Mouse (Mus musculus): ENCODE results near the gene Nbl1. TPM values are rescaled to one million over a fixed set of nuclear protein-coding genes. Genes with fewer than 3 reads are reported as not detected.

Nbl1 gene
- total RNA-seq, 2 experiments from 2014 or later, result 19.9 to 40.8 TPM

GRCm38 (mm10) chr4:139122557-139122956 is 29.8 kb upstream of the Nbl1 start:
- no peak for TF ChIP-seq CTCF (IDR thresholded peaks at IDR 0.05)
- intact Hi-C loops (cut with DNase I), result no loop called here
- Histone ChIP-seq H3K4me3 (no peak overlapping the region), H3K27ac (no peak overlapping the region)
- no peak for DNase-seq

- intact Hi-C loops (cut with DNase I), result no loop called here
- H3K27ac ChIP-seq, result no peak overlapping the region
- H3K4me3 ChIP-seq, result no peak overlapping the region
- no peak for TF ChIP-seq CTCF (IDR thresholded peaks at IDR 0.05)
- DNase-seq, result no peak
Measured at GRCm38 (mm10) chr4:139120998-139121397, 28.2 kb upstream of the Nbl1 start.

- no peak for TF ChIP-seq CTCF (IDR thresholded peaks at IDR 0.05)
- intact Hi-C loops (cut with DNase I), result no loop called here
- Histone ChIP-seq H3K27ac (no peak overlapping the region), H3K4me3 (no peak overlapping the region)
- DNase-seq, result no peak
Measured at GRCm38 (mm10) chr4:139120281-139120814, 27.6 kb upstream of the Nbl1 start.

GRCm38 (mm10) chr4:139116356-139117063 is 23.7 kb upstream of the Nbl1 start:
- no peak for DNase-seq
- no peak for TF ChIP-seq CTCF (IDR thresholded peaks at IDR 0.05)
- no peak overlapping the region for H3K4me3 ChIP-seq
- intact Hi-C loops (cut with DNase I), result no loop called here
- 0 out of 2 replicates have a peak overlapping the region, but pooled peaks have one; percentile 16 for H3K27ac ChIP-seq

GRCm38 (mm10) chr4:139115721-139116120 is 22.9 kb upstream of the Nbl1 start:
- intact Hi-C loops (cut with DNase I), result no loop called here
- peak; percentile 27; the same call in 1 of the 2 replicates for TF ChIP-seq CTCF (IDR thresholded peaks at IDR 0.05)
- no peak overlapping the region for H3K4me3 ChIP-seq
- H3K27ac ChIP-seq, result no peak overlapping the region
- no peak for DNase-seq

GRCm38 (mm10) chr4:139112482-139112881 is 19.7 kb upstream of the Nbl1 start:
- intact Hi-C loops (cut with DNase I), result no loop called here
- H3K27ac ChIP-seq, result no peak overlapping the region; the same call in 1 of the 2 replicates
- TF ChIP-seq CTCF (IDR thresholded peaks at IDR 0.05), result no peak
- H3K4me3 ChIP-seq, result no peak overlapping the region
- no peak for DNase-seq

DNA sequence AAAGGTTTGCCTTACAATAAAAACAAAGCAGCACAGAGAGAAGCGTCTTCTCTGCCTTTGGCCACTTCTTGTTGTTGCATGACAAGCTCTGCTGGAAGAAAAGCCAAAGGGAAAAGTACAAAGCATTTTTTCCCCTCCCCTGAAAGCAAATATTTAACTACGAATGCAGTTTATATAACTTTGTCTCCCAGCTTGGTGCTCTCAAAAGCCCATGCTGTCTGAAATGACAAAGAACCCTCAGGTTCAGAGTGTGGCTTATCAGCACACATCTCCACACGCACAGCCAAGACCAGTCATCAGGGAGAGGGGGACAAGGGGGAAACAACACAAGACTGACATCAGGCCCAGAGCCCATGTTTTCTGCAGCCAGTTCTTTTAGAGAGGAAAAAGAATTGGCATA is 18.6 kb upstream of the Nbl1 start:
- peak overlapping the region; percentile 66 for H3K27ac ChIP-seq
- no peak for TF ChIP-seq CTCF (IDR thresholded peaks at IDR 0.05)
- intact Hi-C loops (cut with DNase I), result no loop called here
- no peak for DNase-seq
- no peak overlapping the region for H3K4me3 ChIP-seq

DNA sequence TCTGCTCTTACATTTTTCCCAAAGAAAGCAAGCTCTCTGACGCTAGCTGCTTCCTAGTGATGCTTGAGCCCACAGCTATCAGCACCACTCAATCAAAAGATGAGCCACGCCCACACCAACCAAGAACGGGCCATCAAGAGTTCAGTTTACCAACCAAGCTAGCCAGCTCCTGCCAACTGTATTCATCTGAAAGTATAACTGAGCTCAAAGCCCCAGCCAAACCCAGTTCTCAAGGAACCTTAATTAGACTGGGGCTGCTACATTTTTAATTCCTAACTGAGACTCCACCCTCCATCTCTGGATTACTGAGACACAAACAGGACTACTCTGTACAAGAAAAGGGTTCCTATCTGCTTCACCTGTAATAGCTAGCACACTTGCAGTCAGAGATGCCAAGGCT is 18.1 kb upstream of the Nbl1 start:
- intact Hi-C loops (cut with DNase I), result no loop called here
- H3K27ac ChIP-seq, result peak overlapping the region; percentile 66
- no peak for TF ChIP-seq CTCF (IDR thresholded peaks at IDR 0.05)
- H3K4me3 ChIP-seq, result no peak overlapping the region
- no peak for DNase-seq

GRCm38 (mm10) chr4:139105453-139105852 is 12.7 kb upstream of the Nbl1 start:
- Histone ChIP-seq H3K27ac (no peak overlapping the region), H3K4me3 (no peak overlapping the region)
- no peak for TF ChIP-seq CTCF (IDR thresholded peaks at IDR 0.05)
- no peak for DNase-seq
- intact Hi-C loops (cut with DNase I), result no loop called here

- Histone ChIP-seq H3K4me3 (no peak overlapping the region), H3K27ac (no peak overlapping the region)
- intact Hi-C loops (cut with DNase I), result no loop called here
- DNase-seq, result no peak
- TF ChIP-seq CTCF (IDR thresholded peaks at IDR 0.05), result no peak
Measured at GRCm38 (mm10) chr4:139101546-139101945, 8.8 kb upstream of the Nbl1 start.

DNA sequence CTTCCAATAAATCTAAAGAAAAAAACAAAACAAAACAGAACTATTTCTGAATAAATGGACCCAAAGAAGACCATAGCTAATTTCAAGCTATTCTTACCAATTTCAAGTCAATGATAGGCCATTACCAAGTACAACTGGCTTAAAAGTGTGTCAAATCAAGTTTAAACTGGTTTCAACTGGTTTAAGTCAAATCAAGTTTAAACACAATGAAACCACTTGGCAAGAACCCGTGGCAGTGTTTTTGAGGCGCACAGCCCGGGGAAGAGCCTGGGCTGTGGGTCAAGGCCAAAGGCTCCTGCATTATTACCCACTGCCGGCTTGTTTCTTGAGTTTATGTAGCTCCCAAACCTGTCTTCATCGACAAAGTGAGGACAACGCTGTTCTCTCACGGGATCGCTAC is 7.5 kb upstream of the Nbl1 start:
- intact Hi-C loops (cut with DNase I), result no loop called here
- no peak for TF ChIP-seq CTCF (IDR thresholded peaks at IDR 0.05)
- DNase-seq, result no peak
- no peak overlapping the region for H3K27ac ChIP-seq
- no peak overlapping the region for H3K4me3 ChIP-seq

- DNase-seq, result no peak
- Histone ChIP-seq H3K4me3 (no peak overlapping the region), H3K27ac (no peak overlapping the region)
- intact Hi-C loops (cut with DNase I), result no loop called here
- no peak for TF ChIP-seq CTCF (IDR thresholded peaks at IDR 0.05)
Measured at GRCm38 (mm10) chr4:139096201-139096600, 3.4 kb upstream of the Nbl1 start.

GRCm38 (mm10) chr4:139095406-139095805 is 2.6 kb upstream of the Nbl1 start:
- DNase-seq, result no peak
- intact Hi-C loops (cut with DNase I), result no loop called here
- H3K4me3 ChIP-seq, result no peak overlapping the region
- H3K27ac ChIP-seq, result no peak overlapping the region
- no peak for TF ChIP-seq CTCF (IDR thresholded peaks at IDR 0.05)

DNA sequence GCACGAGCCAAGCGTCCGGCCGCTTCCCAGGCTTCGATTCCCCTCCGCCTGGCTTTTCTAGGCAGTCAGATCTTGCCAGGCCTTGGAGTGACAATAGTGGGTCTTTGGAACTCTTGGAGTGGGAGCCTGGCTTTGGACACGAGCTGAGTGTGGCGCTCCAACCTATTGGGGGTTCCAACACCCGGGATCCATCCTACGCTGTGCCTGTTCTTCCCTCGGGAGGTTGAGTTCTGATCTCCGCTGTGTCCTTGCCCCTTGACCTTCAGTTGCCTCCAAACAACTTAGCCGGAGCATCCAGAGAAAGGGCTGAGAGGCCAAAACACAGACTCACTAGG is 370 bp upstream of the Nbl1 start:
- DNase-seq, result no peak
- no peak for TF ChIP-seq CTCF (IDR thresholded peaks at IDR 0.05)
- H3K4me3 ChIP-seq, result peak overlapping the region; percentile 94
- peak overlapping the region; percentile 91 for H3K27ac ChIP-seq
- intact Hi-C loops (cut with DNase I), result no loop called here
